Mouse (Mus musculus) ovary, adult 18-20 months (tissue): ENCODE results near the gene Rapgef1.

Experiments
- DNase-seq: peaks from one replicate; pipeline ENCODE4 v3.0.0; 2022; ENCODE audit warnings: low spot score, mixed read lengths

The Rapgef1 gene

DNA sequence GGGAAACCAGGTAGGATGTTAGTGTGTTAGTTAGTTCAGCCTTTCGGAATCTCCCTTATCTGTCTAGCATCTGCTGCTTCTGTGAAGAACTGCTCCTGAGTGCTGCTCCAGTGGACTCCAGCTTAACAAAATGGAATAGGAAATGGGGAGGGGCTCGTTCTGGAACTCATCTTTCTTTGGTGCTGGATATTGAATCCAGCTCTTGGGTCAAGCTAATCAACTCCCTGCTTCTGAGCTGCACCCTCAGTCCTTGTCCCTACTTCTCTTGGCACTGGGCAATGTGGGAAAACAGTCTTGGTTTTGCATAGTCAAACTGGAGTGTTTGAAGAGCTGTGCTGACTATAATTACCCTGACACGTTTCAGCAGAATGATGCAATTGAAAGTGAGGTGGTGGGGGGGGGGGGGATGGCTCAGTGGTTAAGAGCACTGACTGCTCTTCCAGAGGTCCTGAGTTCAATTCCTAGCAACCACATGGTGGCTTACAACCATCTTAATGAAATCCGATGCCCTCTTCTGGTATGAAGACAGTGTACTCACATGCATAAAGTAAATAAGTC is 25.6 kb downstream of the Rapgef1 start:
- DNase-seq, result no peak

DNA sequence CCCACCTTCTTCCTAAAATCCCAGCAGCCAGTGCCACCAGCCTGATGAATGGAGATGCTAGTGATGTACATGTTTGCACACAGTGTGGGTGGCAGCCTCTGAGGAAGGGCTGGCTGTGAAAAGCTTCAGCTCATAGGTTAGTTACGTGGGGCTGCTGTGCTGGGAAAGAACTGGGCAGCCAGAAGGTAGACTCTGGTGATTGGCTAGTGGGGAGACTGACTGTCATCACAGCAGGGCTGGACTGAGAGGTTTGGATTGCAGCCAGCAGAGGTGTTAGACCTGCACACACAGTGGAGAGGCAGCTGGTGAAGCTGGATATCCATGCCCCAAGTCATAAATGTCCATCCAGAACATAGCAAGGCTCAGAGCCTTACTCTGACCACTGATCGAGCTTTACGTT is 27.1 kb downstream of the Rapgef1 start:
- no peak for DNase-seq

DNA sequence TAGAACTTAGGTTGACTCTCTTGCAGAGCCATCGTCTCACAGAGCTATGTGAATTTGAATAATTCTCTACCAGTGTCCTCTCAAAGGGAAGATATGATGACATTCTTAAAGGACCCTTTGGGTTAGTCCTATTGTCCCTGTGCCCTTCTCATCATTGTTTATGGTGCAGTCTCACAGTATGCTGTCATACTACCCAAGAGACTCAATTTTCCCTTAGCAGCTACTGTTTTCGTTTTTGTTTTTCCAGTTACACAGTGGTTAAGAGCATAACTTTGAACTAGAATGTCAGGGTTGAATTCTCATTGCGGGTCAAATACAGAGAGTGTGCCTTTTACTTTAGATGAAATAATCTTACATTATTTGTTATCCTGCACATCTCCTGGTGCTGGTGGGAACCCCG is 27.6 kb downstream of the Rapgef1 start:
- no peak for DNase-seq

DNA sequence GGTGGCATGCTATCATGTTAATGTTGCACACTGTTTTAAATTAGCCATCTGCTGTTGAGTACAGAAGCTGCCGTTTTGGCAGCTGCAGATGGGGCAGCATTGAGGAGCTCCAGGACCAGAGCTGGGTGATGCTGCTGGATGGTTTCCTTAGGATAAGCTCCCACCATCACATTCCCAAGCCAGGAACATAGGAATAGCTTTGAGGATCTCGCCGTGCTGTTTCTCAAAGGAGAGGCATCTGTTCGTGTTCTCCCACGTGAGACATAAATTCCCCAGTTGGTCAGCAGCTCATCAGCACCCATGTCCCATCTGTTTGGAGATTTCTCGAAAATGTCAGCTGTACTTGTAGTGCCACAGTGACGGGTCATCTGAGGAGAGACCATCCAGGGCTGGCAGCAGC is 28.3 kb downstream of the Rapgef1 start:
- no peak for DNase-seq

DNA sequence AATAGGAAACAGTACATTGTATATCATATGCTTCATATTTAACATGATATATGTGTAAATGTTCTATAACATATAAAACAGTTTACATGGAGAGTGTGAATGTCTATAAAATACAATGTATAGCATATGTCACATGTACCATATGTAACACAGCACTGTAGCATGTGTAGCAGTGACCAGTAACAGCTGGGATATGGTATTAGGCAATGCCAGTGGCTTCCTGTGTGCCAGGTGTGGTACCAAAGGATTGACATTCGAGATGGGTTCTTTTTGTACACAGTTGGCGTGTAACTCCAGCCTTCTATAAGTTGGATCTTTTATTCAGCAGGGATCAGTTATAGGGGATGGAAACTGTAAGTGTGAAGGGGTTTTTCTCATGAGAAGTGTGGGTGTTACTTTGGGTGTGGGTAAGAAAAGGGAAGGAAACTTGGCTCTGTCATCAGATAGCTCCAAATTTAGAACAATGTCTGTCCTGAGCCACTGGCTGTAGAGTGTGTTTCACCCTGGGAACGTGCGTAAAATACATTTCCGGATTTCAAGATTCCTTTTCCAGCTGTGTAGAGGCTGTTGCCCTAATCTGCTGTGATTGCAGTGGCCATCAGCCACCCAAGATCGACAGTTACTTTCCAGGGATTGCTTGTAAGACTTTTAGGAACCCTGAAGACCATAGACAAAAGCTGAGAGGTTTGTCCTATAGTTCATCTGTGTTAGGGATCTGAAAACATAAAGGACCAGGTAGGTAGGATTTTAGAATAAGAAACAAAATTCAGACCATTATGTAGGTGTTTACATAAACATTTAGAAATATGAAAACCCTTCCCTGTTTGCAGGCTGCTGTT is 29.7 kb downstream of the Rapgef1 start:
- DNase-seq, result no peak

DNA sequence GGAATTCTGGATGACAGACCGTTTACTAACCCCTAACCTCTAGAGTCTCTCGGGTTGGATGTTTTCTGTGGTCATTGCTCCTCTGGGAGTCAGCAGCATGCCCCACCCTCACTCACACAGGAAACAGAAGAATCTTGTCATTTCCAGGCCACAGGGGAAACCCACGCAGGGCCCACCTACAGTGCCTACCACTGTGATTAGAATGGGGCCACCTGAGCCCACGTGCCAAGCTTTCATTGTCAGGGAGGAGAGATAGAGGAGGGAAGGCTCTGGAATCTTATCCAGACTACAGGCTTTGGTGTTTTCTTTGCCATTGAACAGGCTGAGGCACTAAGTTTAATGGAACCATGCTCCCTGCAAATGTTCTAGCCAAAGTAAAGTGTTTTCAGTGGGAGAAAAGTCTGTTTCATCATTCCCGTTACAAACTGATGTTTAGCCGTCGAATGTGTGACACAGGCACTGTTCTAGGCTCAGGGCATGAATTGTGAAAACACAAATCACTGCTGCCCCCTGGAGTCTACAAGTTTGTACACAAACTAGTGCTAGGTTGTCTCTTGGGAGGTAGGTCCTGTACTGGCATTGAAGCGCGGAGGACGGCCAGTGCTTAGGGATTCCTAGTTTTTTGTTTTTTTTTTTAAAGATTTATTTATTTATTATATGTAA is 30.4 kb downstream of the Rapgef1 start:
- no peak for DNase-seq

DNA sequence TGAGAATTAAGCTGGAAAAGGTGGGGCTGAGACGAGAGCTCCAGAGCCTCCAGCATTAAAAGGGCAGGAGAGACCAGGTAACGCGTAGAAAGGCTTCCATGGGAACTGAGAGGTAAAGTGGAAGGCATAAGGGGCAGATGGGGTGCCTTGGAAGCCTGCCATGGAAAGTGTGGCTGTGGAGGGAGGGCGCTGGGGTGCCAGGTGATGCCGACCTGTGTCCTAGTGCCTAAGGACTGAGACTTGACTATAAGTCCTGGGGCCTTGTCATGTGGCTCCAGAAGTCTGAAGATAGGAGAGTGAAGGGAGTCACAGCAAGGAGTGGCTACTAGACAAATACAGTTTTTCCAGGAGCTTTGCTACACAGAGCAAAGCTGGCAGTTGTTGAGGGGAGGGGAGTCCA is 32.4 kb downstream of the Rapgef1 start:
- DNase-seq, result no peak

DNA sequence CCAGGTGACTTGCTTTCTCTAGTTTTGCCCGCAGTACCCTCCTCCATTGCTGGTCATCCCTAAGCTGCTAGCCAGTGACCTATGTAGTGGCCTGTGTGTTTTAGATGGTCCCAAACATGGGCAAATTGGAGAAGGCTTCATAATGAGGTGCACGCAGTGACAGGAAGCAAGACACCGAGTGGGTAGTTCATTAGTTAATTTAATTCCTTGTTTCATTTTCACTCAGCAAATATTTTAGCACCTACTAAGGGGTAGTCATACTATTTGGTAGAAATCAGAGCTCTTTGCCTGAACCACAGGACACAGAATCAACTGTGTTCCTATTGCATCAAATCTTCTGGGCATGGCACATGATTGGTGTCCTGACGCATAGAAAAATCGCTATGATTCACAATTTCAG is 35.9 kb downstream of the Rapgef1 start:
- DNase-seq, result no peak

DNA sequence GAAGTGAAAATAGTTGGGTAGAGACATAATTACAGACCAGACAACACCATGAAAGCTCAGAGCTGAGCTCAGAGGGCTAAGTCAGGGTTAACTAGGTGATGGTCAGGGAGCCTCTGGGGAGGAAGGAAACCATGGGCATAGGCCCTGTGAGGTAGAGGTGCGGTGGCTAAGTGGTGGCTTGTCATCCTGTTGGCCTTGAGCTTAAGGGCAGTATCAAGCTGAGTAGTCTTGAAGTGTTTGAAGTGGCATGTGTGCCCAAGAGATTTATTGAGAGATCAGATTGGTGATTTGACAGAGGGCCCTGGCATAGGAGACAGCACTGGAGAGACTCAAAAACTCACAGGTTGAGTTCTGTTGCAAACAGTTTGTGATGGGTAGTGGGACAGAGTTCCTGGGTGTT is 36.6 kb downstream of the Rapgef1 start:
- DNase-seq, result no peak

DNA sequence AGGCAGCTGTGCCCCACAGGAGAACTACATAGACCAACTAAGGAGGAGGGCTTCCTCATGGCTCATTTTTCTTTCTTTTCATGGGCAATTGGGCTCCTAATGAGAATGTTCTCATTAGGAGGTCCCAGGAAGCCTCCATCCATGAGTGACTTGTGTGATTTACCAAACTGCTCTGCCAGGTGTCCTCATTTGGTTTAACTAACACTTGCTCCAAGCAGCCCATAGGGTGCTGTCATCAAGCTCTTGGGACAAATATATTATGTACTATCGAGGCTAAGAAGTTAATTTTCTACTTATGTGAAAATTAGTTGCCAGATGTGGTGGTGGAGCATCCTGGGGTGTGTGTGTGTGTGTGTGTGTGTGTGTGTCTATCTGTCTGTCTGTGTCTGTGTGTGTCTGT is 37.6 kb downstream of the Rapgef1 start:
- DNase-seq, result no peak

DNA sequence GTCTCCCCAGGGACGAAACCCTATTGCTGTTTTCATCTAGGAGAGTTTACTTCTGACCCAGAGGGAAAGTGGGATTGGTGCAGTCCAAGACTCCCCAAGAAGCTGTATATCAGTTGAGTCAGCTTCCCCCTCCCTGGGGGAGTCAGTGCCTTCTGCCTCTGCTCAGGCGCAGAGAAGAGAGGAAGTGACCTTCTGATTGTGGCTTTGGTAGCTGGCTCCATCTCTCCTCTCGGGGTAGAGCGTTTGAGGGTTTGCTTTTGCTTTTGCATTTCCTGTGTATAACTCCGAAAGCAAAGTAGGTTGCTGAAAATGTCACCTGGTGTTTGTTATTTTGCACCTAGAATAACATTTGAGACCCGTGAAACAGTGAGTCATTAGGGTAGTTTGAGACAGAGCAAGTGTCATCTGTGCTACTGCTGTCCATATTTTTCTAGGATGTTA is 42.3 kb downstream of the Rapgef1 start:
- DNase-seq, result no peak

DNA sequence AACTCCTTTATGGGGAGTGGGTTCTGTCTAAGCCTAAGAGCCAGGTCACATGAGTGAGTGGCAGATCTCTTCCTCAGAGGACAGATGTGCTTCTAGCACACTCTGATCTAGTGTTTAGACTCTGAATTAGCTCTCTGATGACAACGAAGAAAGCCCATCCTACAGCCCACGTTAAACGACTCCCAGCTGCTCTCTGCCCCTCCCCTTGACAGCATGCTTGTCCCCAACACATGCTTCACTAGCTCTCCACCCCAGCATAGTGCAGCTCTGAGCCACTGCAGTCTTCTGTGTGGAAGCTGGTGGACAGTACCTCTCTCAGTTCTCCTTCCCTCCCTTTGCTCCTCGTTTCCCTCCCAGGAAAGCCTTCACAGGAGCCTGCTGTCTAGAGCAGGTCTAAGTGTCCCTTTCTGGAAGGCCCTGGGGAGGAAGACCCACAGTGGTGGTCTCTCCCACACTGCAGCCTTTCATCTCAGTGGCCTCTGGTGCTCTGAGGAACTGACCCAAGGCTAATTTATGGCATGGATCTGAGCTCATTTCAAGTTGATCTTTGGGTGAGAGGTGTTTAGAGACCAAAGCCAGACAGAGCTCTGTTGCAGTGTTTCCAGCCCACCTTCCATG is 43.8 kb downstream of the Rapgef1 start:
- no peak for DNase-seq

DNA sequence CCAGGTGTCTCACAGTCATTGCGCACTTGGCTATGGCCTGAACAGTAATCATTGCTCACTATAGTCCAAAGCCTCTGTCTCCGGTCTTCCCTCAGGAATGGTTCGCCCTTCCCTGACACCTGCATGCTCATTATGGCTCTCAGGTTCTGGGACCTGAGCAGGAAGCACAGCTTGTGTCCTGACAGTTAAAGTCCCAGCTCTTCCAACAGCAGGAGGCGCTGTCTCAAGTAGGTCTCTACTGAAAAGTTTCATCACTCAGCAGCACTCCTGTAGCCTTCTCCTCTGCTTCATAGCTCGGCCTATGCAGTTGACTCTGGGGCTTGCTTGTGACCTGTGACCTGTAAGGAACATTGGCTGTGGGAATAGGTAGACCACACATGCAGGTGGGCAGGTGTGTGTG is 45.9 kb downstream of the Rapgef1 start:
- no peak for DNase-seq

DNA sequence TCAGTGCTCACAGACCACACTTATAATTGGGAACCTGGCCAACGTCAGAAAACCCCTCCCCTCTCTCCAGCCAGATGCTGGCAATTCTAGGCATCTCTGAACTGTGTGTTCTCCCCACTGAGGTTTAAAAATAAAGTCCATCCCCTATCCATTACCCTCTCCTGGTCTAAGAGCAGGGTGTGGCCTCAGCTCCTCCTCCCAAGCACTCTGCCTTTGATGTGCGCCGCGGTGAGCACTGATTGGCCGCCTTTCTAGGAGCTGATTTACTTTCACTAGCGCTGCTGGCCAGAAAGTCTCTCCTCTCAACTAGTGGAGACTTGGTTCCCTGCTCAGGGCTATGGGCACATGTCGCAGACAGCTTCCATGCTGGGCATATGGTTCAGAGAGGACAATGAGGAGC is 47.1 kb downstream of the Rapgef1 start:
- no peak for DNase-seq

DNA sequence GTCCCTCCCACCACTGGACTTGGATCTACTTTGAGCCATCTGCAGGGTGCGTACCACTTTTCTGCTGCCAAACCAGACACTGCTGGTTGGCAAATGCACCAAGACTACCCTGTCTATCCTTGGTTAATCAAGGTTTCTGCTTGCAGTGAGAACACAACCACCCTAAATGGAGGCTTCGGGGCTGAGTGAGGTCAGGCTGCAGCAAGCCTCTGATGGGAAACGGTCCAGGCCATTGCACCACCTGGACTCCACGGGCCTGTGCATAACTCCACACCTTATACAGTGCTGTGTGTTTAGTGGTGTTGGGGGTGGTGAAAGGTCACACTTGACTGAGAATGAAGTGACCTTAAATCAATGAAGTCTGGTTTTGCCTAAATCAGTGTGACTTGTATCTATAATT is 47.6 kb downstream of the Rapgef1 start:
- no peak for DNase-seq

DNA sequence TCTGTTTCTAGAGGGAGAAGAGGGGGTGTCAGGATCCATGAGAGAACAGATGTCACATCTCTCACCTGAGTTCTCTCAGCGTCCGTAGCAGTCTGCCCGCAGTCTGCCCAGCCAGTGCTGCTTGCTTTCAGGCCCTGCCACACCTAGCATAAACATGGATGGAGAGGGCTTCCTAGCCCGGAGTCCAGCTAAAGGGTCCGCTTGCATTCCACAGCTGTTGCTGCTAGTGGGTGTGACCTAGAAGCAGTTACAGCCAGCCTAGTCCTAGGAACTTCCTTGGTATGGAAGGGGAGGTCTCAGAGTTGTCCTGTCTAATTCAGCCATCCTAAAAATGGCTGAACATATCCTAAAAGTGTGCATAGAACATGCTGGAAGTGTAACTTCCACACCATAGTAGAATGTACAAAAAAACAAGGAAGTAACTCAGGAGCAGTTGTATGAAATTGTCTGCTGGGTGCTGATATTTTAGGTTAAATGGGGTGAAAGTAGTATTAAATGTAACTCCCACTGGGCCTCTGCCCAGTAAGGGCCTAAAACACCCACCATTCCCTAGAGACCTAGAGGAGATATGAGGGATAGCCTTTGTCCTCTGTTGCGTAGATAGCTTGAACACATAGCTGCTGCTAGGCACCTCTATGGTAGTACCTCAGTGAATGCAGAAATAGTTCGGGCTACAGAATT is 48.6 kb downstream of the Rapgef1 start:
- no peak for DNase-seq

DNA sequence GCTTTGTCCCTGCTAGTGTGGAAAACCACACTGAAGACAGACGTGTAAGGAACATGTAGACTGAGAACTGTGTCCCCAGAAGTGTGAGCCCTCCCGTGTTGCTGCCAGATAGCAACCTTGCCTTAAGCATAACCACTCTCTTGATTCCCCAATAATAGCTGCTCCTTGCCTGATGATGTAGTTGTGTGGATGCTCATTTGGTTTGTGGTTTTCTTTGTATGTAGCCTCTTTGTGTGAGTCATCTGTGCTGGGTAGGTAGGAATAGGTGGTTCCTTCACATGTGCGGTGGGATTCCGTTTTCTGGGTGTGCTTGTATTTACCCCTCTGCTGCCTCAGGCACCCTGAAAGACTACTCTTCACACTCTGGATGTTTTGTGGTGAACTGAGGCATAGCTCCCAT is 49.4 kb downstream of the Rapgef1 start:
- no peak for DNase-seq

DNA sequence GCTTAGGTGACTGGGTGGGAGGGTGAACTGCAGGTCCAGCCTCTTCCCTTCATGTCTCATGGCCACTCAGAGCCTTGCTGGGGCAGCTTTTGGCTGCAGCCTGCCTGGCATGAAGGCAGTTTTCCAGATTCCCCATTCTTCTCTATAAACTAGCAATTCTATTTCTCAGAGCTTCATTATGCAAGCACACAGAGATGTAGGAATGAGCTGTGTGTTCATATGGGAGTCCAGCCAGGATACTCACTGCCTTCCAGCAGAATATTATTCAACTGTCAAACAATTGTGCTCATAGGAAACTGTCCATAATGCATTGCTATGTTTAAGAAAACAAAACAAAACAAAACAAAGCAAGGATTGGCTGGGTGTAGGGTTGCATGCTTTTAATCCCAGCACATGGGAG is 50.2 kb downstream of the Rapgef1 start:
- DNase-seq, result no peak

DNA sequence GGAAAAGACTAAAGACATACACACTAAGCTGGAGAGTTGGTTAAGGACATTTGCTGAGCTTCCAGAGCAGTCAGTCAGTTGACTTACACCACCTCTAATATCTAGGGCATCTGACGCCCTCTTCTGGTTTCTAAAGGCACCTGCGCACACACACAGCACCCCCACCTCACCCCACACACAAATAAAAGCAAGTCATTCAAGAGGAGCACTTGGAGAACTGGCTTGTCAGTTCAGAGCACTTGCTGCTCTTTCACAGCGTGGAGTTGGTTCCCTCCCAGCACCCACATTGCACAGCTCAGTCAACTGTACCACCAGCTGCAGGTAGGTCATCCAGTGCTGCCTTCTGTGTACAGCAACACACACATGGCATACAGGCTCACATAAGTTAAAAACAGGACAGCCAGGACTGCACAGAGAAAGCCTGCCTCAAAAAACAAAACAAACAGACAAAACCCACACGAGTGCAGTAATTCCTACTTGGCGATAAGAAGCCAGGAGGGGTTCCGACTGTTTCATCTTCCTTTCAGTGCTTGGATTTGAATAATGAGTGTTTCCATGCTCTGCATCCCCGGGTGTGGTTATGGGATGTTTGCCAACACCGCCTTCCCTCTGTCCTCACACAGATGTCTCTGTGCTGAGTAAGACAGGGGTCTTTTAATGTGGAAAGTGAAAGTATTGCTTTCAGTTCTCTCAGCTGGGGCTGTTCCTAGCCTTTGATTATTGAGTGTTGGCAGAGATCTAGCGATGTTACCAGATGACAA is 50.9 kb downstream of the Rapgef1 start:
- DNase-seq, result no peak

DNA sequence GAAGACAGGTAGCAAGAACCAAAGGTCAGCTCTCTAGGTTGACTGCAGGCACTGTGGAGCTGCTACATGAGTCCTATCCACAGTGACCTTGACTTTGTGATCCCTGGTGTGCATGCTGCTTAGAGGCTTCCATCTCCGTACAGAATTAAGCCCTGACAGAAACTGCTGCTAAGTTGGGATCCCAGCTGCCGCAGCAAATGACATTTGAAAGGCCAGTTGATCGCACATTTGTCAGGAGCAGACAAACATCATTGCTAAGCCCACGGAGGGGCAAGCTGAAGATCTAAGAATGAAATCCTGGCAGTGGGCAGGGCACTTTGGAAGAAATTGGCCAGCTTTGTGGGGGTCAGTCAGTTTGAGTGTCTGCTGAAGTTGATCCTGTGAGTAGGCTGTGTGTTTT is 51.9 kb downstream of the Rapgef1 start:
- no peak for DNase-seq

DNA sequence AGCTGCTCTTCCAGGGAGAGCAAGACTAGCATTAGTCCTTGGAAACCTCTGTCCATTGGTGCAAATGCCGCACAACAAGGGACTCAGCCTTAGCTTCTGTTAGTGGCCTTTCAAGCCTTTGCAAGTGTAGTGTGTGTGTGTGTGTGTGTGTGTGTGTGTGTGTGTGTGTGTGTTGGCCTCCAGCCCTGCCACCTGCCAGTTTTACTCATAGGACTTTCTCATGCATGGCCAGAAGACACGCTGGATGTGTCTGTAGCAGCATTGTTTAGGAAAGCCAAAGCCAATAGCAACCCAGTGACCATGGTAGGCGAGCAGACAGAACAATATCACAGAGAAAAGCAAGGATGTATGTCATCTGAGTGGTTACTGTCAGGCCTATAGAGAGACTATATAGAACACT is 52.3 kb downstream of the Rapgef1 start:
- DNase-seq, result no peak
